Mouse (Mus musculus) lung, postnatal 0 days (tissue): ENCODE measurements around the gene Cacna2d3.

Experiments
- CTCF ChIP-seq: IDR thresholded peaks from 2 replicates; pipeline ENCODE4 v1.5.1; 2016; ENCODE audit warnings: antibody characterized with exemption, mild to moderate bottlenecking
- EP300 ChIP-seq: IDR thresholded peaks from 2 replicates; pipeline ENCODE4 v1.6.1; 2016; ENCODE audit warnings: antibody characterized with exemption, mild to moderate bottlenecking, control low read depth

DNA sequence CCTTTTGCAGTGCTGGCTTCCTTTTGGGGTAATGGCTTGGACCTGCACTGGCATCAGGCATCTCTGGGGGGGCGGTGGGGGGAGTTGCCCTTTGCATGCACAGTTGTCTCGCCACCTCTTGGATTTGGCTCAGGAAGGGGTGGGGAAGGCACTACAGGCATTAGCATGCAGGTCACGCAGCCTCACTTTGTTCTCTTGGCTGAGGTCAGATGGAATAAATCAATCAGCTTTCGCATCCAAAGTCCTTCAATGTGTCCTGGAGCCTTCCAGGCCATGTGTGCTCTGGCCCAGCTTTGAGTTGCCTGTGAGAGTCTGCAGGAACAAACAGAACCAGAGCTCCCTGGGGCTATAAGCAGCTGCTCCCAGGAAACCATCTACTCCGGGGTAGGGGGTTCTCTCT is 705.8 kb downstream of the Cacna2d3 start:
- no peak for TF ChIP-seq CTCF
- no peak for TF ChIP-seq EP300
